Mouse (Mus musculus) C2C12 (cell line): ENCODE measurements around the gene Cacna1a.

ENCODE experiments used
- CEBPB ChIP-seq: IDR thresholded peaks from one replicate; pipeline ENCODE4 v1.6.1; 2011; ENCODE audit warnings: low read depth, mild to moderate bottlenecking, control low read depth, moderate library complexity
- CTCF ChIP-seq: IDR thresholded peaks from one replicate; pipeline ENCODE4 v1.5.1; 2011; ENCODE audit not compliant: control insufficient read depth, insufficient read depth, insufficient read length
- MYOD1 ChIP-seq: IDR thresholded peaks from one replicate; pipeline ENCODE4 v1.6.1; 2011; ENCODE audit warnings: low read depth; ENCODE audit not compliant: control insufficient read depth, insufficient read length
- MYOG ChIP-seq: IDR thresholded peaks from one replicate; pipeline ENCODE4 v1.6.1; 2011; ENCODE audit not compliant: control insufficient read depth, insufficient read length; ENCODE audit errors: extremely low read depth
- USF1 ChIP-seq: IDR thresholded peaks from one replicate; pipeline ENCODE4 v1.6.1; 2011; ENCODE audit warnings: low read depth, mild to moderate bottlenecking, control low read depth, moderate library complexity

DNA sequence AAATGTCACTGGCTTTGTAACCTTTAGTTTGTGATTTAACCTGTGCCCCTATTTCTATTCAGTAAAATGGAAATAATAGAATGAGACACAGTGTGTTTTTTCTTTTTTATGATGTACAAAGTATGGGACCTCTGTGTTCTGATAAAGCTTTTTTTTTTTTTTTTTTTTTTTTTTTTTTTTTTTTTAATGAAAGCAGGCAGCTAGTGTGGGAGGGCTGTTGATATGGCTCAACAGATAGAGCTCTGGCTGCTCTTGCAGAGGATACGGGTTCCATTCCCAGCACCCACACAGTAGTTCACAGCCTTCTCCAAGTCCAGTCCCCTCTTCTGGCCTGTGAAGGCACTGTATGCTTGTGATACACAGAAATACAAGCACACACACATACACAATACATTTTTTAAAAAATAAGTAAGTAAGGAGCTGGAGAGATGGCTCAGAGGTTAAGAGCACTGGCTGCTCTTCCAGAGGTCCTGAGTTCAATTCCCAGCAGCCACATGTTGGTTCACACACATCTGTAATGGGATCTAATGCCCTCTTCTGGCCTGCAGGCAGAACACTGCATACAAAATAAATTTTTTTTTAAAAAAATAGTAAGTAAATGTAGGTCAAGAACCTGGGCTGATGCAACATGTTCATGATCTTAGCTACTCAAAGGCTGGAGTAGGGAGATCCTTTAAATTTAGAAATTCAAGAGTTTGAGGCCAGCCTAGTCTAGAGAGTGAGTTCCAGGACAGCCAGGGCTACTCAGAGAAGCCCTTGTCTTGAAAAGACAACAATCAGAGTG is 253.5 kb downstream of the Cacna1a start:
- TF ChIP-seq CEBPB (no peak), CTCF (no peak), USF1 (no peak), MYOG (no peak), MYOD1 (no peak)
